Mouse (Mus musculus): ENCODE data around the gene Ssh2.
A peak's percentile ranks its signal among the peaks of the same experiment; 100 is the strongest.

Gene Ssh2

DNA sequence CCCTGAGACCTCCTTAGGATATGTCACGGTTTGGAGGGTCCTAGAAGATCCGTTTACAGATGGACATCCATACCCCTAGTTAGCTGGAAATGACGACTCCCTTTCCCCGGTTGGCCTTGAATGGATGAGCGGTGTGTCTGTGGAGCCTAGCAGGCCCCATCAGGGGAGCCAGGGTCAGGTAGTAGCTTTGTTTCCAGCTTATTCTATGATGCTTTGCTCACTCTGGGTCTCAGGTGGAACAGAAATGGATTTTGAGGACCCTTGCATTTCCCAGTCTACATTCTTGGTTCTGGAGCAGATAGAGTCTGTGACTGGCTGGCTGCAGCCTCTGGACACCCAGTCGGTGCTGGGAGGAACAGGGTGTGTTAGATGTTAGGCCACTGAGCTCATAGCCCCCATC is 278.7 kb downstream of the Ssh2 start:
- DNase-seq = no peak

DNA sequence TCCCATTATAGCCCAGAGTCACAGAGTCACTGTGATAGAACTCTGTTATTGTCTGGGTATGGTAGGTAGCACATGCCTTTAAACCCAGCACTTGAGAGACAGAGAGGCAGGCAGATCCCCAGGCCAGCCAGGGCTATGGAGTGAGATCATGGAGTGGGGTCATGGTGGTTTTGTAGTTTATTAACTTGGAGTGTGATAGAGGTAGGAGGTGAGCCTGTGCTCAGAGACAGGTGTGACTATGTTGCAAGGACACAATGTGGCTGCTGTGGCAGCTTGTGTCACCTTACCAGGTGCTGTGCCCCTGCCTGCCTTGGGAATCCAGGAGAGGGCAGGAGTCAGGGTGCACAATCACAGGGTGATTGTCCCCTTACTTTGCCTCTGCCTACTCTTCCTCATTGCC is 279.4 kb downstream of the Ssh2 start:
- no peak for DNase-seq

DNA sequence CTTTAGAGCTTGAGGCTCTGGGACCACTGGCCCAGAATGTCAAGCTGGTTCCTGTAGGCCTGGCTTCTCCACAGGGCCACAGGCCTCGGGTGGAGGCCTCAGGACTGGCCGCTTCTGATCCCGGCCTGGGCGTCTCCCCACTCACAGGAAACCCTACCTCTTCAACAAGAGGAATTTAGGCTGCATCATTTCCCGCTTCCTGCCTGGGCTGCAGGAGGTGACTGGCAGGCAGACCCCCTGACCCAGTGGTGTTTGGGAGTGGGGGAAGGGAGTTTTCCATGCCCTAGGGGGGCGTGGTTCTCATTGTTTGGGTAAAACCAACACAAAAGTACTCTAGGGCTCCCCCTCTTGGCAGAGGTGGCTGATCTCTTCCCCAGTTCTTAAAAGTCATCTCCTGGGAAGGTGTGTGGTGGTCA is 281.3 kb downstream of the Ssh2 start:
- DNase-seq = peak; percentile 70

DNA sequence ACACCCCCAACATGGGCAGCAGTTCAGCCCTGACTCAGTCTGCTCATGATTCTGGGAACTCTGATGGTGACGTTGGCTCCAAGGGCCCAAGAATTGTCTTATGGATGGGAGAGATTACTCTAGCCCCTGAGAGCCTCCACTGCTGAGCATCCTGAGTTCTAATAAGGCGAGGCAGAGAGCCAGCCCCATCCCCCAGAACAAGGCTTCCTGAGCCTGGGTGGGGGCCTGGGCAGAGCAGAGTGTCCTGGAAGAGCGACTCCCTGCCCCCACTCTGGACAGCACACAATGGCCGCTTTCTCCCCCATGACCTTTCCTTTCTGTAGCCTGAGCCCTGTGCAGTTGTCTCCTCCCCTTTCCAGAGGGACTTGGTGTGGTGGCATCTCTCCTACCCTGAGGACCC is 281.8 kb downstream of the Ssh2 start:
- no peak for DNase-seq

DNA sequence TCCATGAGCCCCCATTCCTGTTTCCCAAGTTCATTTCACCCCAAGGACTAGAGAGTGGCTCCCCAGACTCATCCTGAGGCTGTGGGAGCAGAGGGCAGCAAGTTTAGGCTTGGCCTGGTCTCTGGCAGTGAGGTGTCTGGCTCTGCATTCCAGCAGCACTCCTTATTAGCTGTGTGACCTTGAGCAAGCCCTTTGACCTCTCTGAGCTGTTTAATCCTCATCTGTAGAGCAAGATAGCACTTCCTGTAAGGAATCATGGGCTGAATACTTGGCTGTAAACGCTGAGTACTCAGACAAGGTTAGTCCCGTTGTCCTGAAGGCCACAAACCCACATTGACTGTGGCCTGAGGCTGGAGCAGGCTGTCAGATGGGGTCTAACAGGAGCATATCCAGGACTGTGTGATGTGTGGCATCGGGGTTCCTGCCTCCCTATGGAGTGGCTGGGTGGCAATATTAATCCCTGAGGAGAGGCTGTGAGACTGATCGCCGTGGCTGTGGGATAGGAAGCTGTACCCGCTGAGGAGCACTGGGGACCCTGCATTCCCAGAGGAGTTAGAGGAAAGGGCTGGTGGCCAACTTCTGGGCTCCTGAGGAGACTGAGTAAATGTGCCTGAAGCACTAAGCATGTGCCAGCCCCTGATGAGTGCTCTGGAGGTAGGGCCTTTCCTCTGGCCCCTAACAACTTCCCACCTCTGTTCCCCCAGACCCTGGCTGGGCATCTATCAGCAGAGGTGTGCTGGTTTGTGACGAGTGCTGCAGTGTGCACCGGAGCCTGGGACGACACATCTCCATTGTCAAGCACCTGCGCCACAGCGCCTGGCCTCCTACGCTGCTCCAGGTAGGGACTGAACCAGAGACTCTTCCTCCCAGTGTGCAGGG is 282.4 kb downstream of the Ssh2 start:
- peak; percentile 66 for DNase-seq

DNA sequence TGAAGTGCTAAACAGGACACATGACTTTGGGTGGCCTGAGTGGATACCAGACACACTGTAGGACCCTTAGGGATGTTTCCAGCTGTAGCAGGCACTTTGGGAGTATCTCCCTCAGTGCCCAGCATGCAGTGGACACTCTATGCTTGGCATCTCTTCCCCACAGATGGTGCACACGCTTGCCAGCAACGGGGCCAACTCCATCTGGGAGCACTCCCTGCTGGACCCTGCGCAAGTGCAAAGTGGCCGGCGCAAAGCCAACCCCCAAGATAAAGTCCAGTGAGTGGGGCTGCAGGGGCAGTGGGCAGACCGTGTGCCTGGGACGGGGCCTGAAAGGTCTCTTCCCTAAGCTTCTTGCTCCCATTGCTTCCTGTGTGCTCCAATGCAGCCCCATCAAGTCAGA is 283.3 kb downstream of the Ssh2 start:
- peak; percentile 89 for DNase-seq

DNA sequence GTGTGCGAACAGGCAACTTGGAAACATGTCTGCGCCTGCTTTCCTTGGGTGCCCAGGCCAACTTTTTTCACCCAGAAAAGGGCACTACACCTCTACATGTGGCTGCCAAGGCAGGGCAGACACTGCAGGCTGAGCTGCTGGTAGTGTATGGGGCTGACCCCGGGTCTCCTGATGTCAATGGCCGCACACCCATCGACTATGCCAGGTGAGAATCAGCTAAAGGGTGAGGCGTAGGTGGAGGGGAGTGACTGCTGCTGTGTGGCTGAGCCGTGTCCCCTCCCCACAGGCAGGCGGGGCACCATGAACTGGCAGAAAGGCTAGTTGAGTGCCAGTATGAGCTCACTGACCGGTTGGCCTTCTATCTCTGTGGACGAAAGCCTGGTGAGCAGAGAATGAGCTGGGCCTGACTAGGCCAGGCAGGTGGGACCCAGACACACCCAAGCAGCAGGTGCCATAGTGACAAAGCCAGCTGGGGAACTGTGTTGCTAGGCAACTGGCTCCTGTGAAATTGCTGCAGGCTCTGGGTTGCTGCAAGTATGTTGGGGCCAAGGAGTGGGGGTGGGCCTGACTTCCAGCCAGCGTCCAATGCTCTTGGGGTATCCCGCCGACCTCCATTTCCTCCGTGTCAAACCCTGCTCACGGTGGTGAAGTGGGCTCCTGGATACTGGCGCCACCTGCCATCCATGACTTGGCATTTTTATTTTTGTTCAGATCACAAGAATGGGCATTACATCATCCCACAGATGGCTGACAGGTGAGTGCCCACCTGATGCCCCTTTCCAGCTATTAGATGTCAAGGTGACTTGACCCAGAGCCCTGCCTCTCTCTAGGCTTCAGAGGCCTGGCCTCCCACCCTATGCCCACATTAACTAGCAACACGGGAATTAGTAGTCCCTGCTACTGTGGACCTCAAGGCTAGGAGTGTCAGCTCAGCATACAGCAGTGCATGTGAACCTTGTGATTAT is 284.6 kb downstream of the Ssh2 start:
- peak; percentile 76 for DNase-seq

DNA sequence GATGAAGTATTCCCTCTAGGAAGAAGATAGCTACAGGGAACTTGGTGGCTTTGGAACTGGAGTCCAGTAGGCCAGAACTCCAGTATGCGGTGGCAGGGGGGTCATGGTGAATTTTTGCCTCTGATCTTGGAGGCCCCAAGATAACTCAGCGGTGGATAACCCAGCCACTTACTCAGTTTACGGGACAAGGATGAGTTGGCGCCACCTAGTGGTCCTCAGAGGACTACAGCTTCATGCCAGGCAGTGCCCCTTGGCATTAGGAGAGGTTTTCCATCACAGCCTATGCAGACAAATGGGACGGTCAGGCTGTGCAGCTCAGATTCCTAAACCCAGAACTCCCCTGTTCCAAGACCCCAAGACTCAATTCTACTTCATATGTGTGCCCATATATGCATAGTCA is 285.3 kb downstream of the Ssh2 start:
- peak; percentile 84 for DNase-seq

DNA sequence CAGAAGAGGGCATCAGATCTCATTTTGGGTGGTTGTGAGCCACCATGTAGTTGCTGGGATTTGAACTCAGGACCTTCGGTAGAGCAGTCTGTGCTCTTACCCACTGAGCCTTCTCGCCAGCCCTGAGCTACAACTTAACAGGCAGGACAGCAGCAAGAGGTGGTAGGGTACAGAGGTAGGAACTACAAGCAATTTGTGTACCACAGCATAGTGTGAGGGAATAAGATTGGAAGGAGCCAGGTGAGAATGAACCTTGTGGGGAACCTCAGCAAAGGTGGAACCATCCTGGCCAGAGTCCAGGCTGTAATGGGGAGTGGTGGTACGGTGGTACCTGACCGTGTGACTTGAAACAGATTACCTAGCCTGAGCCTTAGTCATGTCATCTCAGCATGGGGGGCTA is 285.9 kb downstream of the Ssh2 start:
- DNase-seq = peak; percentile 51

DNA sequence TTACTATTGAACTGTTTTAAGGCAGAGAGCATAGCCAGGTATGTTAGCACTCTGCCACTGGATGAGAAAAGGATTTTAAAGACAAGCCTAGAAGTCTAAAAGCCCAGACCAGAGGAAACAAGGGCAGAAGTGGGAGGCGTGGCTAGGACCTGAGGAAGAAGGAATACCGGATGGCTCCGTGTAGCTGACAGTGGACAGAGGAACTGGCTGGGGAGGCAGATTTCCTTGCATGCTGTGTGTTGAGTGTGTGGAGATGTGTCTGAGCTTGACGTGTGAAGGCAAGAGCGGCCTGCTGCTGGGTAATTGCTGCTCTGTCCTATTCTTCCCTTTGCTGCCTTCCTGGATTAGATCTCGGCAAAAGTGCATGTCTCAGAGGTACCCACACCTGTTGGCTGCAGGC is 286.4 kb downstream of the Ssh2 start:
- peak; percentile 32 for DNase-seq

DNA sequence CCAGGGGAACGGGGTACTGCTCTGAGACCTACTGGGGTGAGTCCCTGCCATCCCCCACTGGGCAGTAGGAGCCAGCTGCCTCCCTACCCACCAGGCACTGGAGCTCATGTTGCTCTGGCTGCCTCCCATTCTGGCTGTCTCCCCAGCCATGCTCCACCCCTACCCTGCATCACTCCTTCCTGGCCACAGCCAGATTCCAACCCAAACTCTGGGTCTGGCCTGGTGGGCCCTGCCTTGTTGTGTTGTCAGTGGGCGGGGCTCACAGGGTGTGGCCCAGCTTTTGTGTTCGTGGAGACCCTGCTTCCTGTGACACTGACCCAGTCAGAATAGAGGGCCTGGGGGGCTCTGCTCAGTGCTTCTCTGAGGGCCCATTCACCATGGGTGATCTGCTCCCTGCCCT is 287.4 kb downstream of the Ssh2 start:
- no peak for DNase-seq

DNA sequence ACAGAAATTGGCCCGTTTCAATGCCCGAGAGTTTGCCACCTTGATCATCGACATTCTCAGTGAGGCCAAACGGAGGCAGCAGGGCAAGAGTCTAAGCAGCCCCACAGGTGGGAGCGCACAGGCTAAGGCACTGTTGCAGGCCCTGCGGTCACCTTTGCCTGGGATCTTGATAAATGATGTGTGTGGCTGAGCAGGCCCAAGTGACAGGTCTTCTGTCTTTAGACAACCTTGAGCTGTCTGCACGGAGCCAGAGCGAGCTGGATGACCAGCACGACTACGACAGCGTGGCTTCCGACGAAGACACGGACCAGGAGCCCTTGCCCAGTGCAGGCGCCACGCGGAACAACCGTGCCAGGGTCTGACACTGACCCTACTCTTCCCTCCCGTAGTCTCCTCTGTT is 288.3 kb downstream of the Ssh2 start:
- DNase-seq = peak; percentile 33

DNA sequence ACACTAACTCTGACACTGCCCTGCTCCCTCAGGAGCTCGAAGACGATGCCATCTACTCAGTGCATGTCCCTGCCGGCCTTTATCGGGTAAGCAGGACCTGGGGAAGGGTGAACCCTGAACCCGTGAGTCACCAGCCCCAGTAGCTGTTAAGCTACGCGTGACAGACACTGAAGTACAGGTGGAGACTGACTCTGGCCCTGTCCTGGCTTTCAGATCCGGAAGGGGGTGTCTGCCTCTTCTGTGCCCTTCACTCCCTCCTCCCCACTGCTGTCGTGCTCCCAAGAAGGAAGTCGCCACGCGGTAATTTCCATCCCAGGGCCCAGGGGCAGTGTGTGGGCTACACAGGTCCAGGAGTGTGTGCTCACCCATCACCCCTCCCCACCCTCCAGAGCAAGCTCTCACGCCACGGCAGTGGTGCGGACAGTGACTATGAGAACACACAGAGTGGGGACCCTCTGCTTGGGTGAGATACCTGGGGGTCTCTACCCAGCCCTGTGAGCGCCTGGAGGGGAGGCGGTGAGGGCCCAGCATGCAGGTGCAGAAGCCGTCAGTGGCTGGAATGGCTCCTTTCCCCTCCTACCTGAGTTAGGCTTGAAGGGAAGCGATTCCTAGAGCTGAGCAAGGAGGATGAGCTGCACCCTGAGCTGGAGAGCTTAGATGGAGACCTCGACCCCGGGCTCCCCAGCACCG is 289.3 kb downstream of the Ssh2 start:
- peak; percentile 40 for DNase-seq

DNA sequence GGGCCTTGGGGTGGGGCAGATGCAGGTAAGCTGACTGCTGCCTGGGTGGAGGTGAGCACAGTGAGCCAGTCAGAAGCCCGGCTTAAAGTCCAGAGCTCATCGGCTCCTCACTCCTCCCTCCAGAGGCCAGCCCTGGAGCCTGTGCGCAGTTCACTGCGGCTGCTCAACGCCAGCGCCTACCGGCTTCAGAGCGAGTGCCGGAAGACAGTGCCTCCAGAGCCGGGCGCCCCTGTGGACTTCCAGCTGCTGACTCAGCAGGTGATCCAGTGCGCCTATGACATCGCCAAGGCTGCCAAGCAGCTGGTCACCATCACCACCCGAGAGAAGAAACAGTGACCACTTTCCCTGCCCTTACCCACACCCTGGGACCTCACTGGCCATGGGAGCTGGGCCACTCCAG is 290.2 kb downstream of the Ssh2 start:
- DNase-seq = peak; percentile 46

DNA sequence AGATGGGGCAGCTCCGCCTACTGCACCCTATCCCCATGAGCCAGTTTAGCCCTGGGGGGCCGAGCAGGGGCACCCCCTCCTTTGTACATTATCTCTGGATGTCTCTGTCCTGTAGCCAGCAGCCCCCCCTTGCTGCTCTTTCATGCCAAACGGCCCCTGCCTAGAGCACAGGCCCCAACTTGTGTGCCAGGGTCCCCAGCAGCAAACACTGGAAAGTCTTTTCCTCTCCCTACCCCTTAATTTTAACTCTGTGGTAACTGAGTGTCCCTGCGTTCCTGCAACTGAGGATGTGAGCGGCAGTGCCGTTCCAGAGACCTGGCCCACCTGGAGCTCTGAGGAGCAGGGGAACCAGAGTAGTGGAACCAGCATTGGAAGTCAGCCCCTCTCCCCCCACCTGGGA is 290.9 kb downstream of the Ssh2 start:
- DNase-seq = no peak

DNA sequence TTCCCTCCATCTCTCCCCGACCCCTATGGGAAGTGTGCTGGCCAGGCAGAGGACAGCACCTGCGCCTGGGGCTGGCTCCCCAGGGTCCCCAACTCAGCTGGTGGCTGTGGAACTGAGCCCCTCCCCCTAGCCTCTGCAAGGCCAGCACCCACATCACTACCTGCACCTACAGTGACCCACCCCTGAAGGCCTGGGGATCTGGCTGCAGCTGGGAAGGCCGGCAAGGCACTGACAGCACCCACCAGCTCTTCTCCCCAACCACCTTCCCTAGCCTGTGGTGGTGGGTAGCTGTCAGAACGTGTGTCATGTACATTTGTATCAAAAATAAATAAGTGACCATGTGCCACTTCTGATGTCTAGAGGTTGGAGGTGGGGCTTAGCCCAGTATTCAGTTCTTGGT is 291.3 kb downstream of the Ssh2 start:
- peak; percentile 55 for DNase-seq

DNA sequence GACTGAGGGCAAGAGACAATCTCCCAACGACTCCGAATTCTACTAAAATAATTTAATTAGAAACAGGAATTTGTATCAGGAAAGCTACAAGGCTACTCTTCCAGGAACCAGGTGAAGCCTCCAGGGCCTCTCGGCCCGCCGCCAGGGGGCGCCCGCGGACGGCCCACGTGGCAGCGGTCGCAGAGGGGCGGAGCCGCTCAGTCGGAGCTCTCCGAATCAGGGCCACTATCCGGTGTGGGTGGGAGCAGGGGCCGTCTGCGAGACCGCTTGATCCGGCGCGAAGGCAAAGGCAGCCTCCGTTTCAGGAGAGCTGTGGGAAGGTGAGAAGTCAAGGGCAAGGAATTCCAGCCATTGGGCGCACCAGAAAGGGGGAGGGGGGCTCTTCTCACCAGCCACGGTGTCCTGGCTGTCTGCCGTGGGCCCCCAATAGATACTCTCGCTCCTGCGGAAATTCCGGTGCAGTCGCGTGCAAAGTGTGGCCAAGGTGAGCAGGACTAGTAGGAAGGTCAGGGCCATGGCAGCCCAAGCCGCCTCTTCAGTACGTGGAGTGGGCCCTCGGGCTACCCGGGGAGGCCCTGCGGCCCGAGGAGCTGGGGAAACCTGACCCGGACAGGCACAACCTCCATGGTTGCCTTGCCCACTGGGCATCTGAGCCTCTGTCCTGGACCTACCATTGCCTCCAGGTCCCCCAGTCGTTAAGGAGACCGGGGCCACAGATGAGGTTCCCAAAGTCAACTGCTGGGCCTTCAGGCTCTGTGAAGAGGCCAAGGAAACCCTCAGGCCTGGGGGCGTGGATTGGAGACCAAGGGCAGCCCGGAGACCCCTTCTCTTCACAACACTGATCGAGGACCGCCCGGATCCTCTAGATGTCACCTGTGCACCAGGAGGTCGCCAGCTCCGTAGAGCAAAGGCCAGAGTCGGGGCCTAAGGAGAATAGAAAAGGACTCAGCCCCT is 292.3 kb downstream of the Ssh2 start:
- DNase-seq = peak; percentile 80
